Mouse (Mus musculus) thymus, postnatal 4 days (tissue): Measurements from ENCODE around the gene Tpsab1.

Experiments
- DNase-seq: peaks from one replicate; pipeline ENCODE4 v3.0.0; 2021

Gene Tpsab1

GRCm38 (mm10) chr17:25345462-25345861 is at the start of gene Tpsab1:
Tpsab1 (minus strand) TSS chr17:25345562.
- DNase-seq: no peak

- no peak for DNase-seq
Measured at GRCm38 (mm10) chr17:25394526-25394925, 49.2 kb upstream of the Tpsab1 start.

- DNase-seq: no peak
Measured at GRCm38 (mm10) chr17:25374011-25374410, 28.6 kb upstream of the Tpsab1 start.

GRCm38 (mm10) chr17:25372491-25372890 is 27.1 kb upstream of the Tpsab1 start:
- DNase-seq: no peak

GRCm38 (mm10) chr17:25368973-25369372 is 23.6 kb upstream of the Tpsab1 start, which contains the start of gene Tpsg1:
Tpsg1 (plus strand) TSS chr17:25369273.
- no peak for DNase-seq

- no peak for DNase-seq
Measured at GRCm38 (mm10) chr17:25366005-25366404, 20.6 kb upstream of the Tpsab1 start, which contains the start of gene Tpsb2. Tpsb2 (plus strand) TSS chr17:25366305.

- DNase-seq: peak; percentile 77
Measured at GRCm38 (mm10) chr17:25363726-25364125, 18.4 kb upstream of the Tpsab1 start.

GRCm38 (mm10) chr17:25361291-25361690 is 15.9 kb upstream of the Tpsab1 start:
- no peak for DNase-seq

GRCm38 (mm10) chr17:25341490-25341889 is 3.9 kb downstream of the Tpsab1 start:
- no peak for DNase-seq

GRCm38 (mm10) chr17:25340003-25340402 is 5.4 kb downstream of the Tpsab1 start:
- no peak for DNase-seq

GRCm38 (mm10) chr17:25338218-25338617 is 7.1 kb downstream of the Tpsab1 start:
- no peak for DNase-seq

- DNase-seq: peak; percentile 83
Measured at GRCm38 (mm10) chr17:25333943-25334342, 11.4 kb downstream of the Tpsab1 start.

- no peak for DNase-seq
Measured at GRCm38 (mm10) chr17:25332321-25332720, 13.0 kb downstream of the Tpsab1 start.

- DNase-seq: no peak
Measured at GRCm38 (mm10) chr17:25322930-25323329, 22.4 kb downstream of the Tpsab1 start.

- no peak for DNase-seq
Measured at GRCm38 (mm10) chr17:25320819-25321218, 24.5 kb downstream of the Tpsab1 start.

GRCm38 (mm10) chr17:25318354-25318753 is 27.0 kb downstream of the Tpsab1 start, which contains the start of gene Prss29:
Prss29 (plus strand) TSS chr17:25318654.
- DNase-seq: no peak

- no peak for DNase-seq
Measured at GRCm38 (mm10) chr17:25308346-25308745, 37.0 kb downstream of the Tpsab1 start, which contains the start of gene Prss28. Prss28 (plus strand) TSS chr17:25308646.

- DNase-seq: no peak
Measured at GRCm38 (mm10) chr17:25298094-25298493, 47.3 kb downstream of the Tpsab1 start, which contains the start of gene Prss34. Prss34 (plus strand) TSS chr17:25298394.

- DNase-seq: no peak
Measured at GRCm38 (mm10) chr17:25294111-25294510, 51.3 kb downstream of the Tpsab1 start.

GRCm38 (mm10) chr17:25293495-25293894 is 51.9 kb downstream of the Tpsab1 start:
- no peak for DNase-seq
